Mouse (Mus musculus): ENCODE results near the gene Pcp4l1.

Gene Pcp4l1

DNA sequence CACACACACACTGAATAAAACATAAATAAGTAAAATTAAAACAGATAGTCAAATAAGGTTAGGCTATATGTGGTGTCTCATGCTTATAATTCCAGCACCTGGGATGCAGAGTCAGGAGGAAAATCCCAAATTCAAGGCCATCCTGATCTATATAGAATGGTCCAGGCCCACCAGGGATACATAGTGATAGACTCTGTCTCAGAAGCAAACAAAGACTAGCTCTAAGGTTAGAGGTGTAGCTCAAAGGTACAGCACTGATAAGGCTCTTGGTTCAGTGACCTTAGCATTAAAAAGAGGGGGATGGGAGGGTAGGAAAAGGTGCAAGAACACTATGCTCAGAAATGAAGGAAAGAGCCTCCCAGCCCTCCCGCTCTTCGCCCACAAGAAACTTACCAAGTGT lies 60.5 kb downstream of the Pcp4l1 start:
- DNase-seq (ENCODE audit: low read depth) = no peak

DNA sequence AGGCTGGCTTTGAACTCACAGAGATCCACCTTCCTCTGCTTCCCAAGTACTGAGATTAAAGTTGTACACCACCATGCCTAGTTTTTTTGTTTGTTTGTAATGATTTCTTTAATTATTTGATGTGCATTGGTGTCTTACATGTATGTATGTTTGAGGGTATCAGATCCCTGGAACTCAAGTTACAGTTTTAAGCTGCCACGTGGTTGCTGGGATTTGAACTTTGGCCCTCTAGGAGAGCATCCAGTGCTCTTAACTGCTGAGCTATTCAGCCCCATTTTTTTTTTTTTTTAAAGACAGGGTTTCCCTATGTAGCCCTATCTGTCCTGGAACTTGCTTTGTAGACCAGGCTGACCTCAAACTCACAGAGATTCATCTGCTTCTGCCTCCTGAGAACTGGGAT lies 65.1 kb downstream of the Pcp4l1 start:
- DNase-seq (ENCODE audit: low read depth) = no peak

- no peak for DNase-seq (ENCODE audit: low read depth)
Observed at GRCm38 (mm10) chr1:171129251-171129650, 66.8 kb downstream of the Pcp4l1 start.

DNA sequence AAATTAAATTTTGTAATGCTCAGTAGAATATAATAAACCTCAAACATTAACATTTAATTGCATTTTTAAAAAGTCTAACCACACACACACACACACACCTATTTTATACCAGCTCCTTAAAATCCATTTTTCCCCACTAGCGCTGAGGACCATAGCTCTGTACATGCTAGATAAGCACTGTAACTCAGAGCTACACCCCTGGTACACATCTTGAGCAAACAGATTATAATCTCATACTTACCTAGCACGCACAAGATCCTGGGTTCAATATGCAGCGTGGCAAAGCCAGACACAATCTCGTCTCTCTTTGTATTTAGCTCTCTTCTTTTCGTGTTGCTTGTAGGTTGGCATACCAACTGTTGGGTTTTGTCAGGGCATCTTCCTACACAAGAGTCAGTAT lies 71.7 kb downstream of the Pcp4l1 start:
- DNase-seq (ENCODE audit: low read depth) = no peak
